Mouse (Mus musculus) midbrain, embryonic 16.5 days (tissue): ENCODE data around the gene Nav2. TPM values are rescaled to one million over a fixed set of nuclear protein-coding genes. Genes with fewer than 3 reads are reported as not detected.

ENCODE experiments used
- ATAC-seq: fragments of 200-750 bp; cut with Nextera tagmentation; 2 replicates; pipeline ENCODE4 v1.8.0; 2017; ENCODE audit warnings: moderate TSS enrichment
- H3K27ac ChIP-seq: fragments of 300-500 bp; sonication (generic); 2 replicates; pipeline ENCODE4 v1.5.1; 2014; ENCODE audit warnings: mild to moderate bottlenecking, low read length, mixed read lengths
- H3K27me3 ChIP-seq: fragments of 300-500 bp; sonication (generic); 2 replicates; pipeline ENCODE4 v1.6.1; 2014; ENCODE audit warnings: low read depth, low read length, mixed read lengths; ENCODE audit not compliant: control insufficient read depth, insufficient read depth
- H3K36me3 ChIP-seq: fragments of 300-500 bp; sonication (generic); 2 replicates; pipeline ENCODE4 v1.6.1; 2014; ENCODE audit warnings: mild to moderate bottlenecking, low read length, moderate library complexity, mixed read lengths; ENCODE audit not compliant: control insufficient read depth, insufficient read depth
- H3K4me1 ChIP-seq: fragments of 300-500 bp; sonication (generic); 2 replicates; pipeline ENCODE4 v1.6.1; 2014; ENCODE audit warnings: mild to moderate bottlenecking, low read length, mixed read lengths; ENCODE audit not compliant: control insufficient read depth, insufficient read depth
- H3K4me2 ChIP-seq: fragments of 300-500 bp; sonication (generic); 2 replicates; pipeline ENCODE4 v1.6.1; 2014; ENCODE audit warnings: mild to moderate bottlenecking, low read length, mixed read lengths
- H3K4me3 ChIP-seq: fragments of 300-500 bp; sonication (generic); 2 replicates; pipeline ENCODE4 v1.5.1; 2014; ENCODE audit warnings: low read depth, mild to moderate bottlenecking, low read length, moderate library complexity, mixed read lengths
- H3K9ac ChIP-seq: fragments of 300-500 bp; sonication (generic); 2 replicates; pipeline ENCODE4 v1.6.1; 2014; ENCODE audit warnings: low read depth, low read length, mixed read lengths
- H3K9me3 ChIP-seq: fragments of 300-500 bp; sonication (generic); replicated peaks from 2 replicates; pipeline ENCODE4 v1.6.1; 2014; ENCODE audit warnings: mild to moderate bottlenecking, low read length, mixed read lengths; ENCODE audit not compliant: control insufficient read depth, poor library complexity, severe bottlenecking
- WGBS: fragments of 180-500 bp; shearing (Covaris S2); extraction: QIAGEN DNeasy Blood & Tissue Kit; methylation state at CpG from one replicate; pipeline ENCODE4 v1.1.7; 2014; 5-methylcytosine and 5-hydroxymethylcytosine counted together
- polyA plus RNA-seq: library from polyadenylated mRNA; unstranded; fragments of >200 nt; fragmentation: Nextera tagmentation; extraction: Ambion mirVana; gene quantifications from 2 replicates; pipeline ENCODE4 v1.2.1, GENCODE M21; 2015

Nav2 gene
- polyA plus RNA-seq = 21.5 and 23.6 TPM in 2 replicates

GRCm38 (mm10) chr7:48908521-48909341 lies at the start of gene Nav2:
Gene Nav2, plus strand, starts transcription at chr7:48908716.
- H3K9ac ChIP-seq = no peak within 1 kb of the TSS
- no peaks in the 10 kb centered on the region for H3K27me3 ChIP-seq
- no peak for ATAC-seq
- H3K4me1 ChIP-seq = no peaks in the 10 kb centered on the region
- H3K4me2 ChIP-seq = no peak within 1 kb of the TSS
- no peaks in the 10 kb centered on the region for H3K36me3 ChIP-seq
- 78% methylated on average over 8 of the region's 8 CpGs for WGBS
- no peak within 1 kb of the TSS for H3K27ac ChIP-seq
- H3K9me3 ChIP-seq = no peaks in the 10 kb centered on the region
- H3K4me3 ChIP-seq = no peak within 1 kb of the TSS

- no peak overlapping the region for H3K9ac ChIP-seq
- H3K4me1 ChIP-seq = no peaks in the 10 kb centered on the region
- no peaks in the 10 kb centered on the region for H3K36me3 ChIP-seq
- 83% methylated on average over 4 of the region's 4 CpGs for WGBS
- no peak overlapping the region for H3K4me2 ChIP-seq
- H3K27me3 ChIP-seq = no peaks in the 10 kb centered on the region
- no peak overlapping the region for H3K4me3 ChIP-seq
- ATAC-seq = no peak
- no peak overlapping the region for H3K27ac ChIP-seq
- H3K9me3 ChIP-seq = no peaks in the 10 kb centered on the region
Observed at GRCm38 (mm10) chr7:48859362-48859761, 49.2 kb upstream of the Nav2 start.

GRCm38 (mm10) chr7:48860948-48861347 lies 47.6 kb upstream of the Nav2 start:
- no peaks in the 10 kb centered on the region for H3K4me1 ChIP-seq
- no peak overlapping the region for H3K4me3 ChIP-seq
- H3K9ac ChIP-seq = no peak overlapping the region
- WGBS = 57% methylated on average over 1 of the region's 1 CpGs
- no peak overlapping the region for H3K27ac ChIP-seq
- H3K36me3 ChIP-seq = no peaks in the 10 kb centered on the region
- H3K9me3 ChIP-seq = no peaks in the 10 kb centered on the region
- no peaks in the 10 kb centered on the region for H3K27me3 ChIP-seq
- no peak for ATAC-seq
- no peak overlapping the region for H3K4me2 ChIP-seq

- H3K4me2 ChIP-seq = no peak overlapping the region
- WGBS = 96% methylated on average over 4 of the region's 4 CpGs
Observed at GRCm38 (mm10) chr7:48861796-48862195, 46.7 kb upstream of the Nav2 start.

GRCm38 (mm10) chr7:48864199-48864598 lies 44.3 kb upstream of the Nav2 start:
- ATAC-seq = no peak
- no peaks in the 10 kb centered on the region for H3K9me3 ChIP-seq
- H3K27ac ChIP-seq = no peak overlapping the region
- H3K27me3 ChIP-seq = no peaks in the 10 kb centered on the region
- no peak overlapping the region for H3K4me3 ChIP-seq
- peaks cover 2% of the 10 kb centered on the region; the same call in 1 of the 2 replicates for H3K4me1 ChIP-seq
- H3K36me3 ChIP-seq = no peaks in the 10 kb centered on the region
- no peak overlapping the region for H3K4me2 ChIP-seq
- H3K9ac ChIP-seq = no peak overlapping the region

More at GRCm38 (mm10) chr7:48861796-48862195, 46.7 kb upstream of the Nav2 start:
- Histone ChIP-seq H3K9ac (no peak overlapping the region), H3K36me3 (no peaks in the 10 kb centered on the region), H3K27me3 (no peaks in the 10 kb centered on the region), H3K9me3 (no peaks in the 10 kb centered on the region), H3K4me3 (no peak overlapping the region), H3K27ac (no peak overlapping the region), H3K4me1 (no peaks in the 10 kb centered on the region)
- ATAC-seq = no peak

- Histone ChIP-seq H3K27me3 (no peaks in the 10 kb centered on the region), H3K9me3 (no peaks in the 10 kb centered on the region), H3K4me1 (peaks cover 2% of the 10 kb centered on the region; the same call in 1 of the 2 replicates), H3K27ac (no peak overlapping the region), H3K36me3 (no peaks in the 10 kb centered on the region), H3K4me3 (no peak overlapping the region), H3K4me2 (no peak overlapping the region), H3K9ac (no peak overlapping the region)
- 92% methylated on average over 9 of the region's 9 CpGs for WGBS
- ATAC-seq = no peak
Observed at GRCm38 (mm10) chr7:48864671-48865458, 43.7 kb upstream of the Nav2 start.

- no peak overlapping the region for H3K27ac ChIP-seq
- no peak overlapping the region for H3K4me3 ChIP-seq
- H3K27me3 ChIP-seq = no peaks in the 10 kb centered on the region
- no peaks in the 10 kb centered on the region for H3K9me3 ChIP-seq
- ATAC-seq = no peak
- H3K4me2 ChIP-seq = no peak overlapping the region
- no peaks in the 10 kb centered on the region for H3K36me3 ChIP-seq
- H3K9ac ChIP-seq = no peak overlapping the region
- 89% methylated on average over 18 of the region's 18 CpGs for WGBS
- H3K4me1 ChIP-seq = peaks cover 2% of the 10 kb centered on the region; the same call in 1 of the 2 replicates
Observed at GRCm38 (mm10) chr7:48867576-48867975, 40.9 kb upstream of the Nav2 start.

GRCm38 (mm10) chr7:48870144-48870543 lies 38.4 kb upstream of the Nav2 start:
- H3K4me3 ChIP-seq = no peak overlapping the region
- no peaks in the 10 kb centered on the region for H3K9me3 ChIP-seq
- H3K4me2 ChIP-seq = no peak overlapping the region
- H3K27ac ChIP-seq = no peak overlapping the region
- H3K27me3 ChIP-seq = no peaks in the 10 kb centered on the region
- H3K4me1 ChIP-seq = peaks cover 2% of the 10 kb centered on the region; the same call in 1 of the 2 replicates
- no peak overlapping the region for H3K9ac ChIP-seq
- no peak for ATAC-seq
- WGBS = 91% methylated on average over 6 of the region's 6 CpGs
- H3K36me3 ChIP-seq = no peaks in the 10 kb centered on the region
